Mouse (Mus musculus) embryo, embryonic 11.5 days (tissue): ENCODE data around the gene Synm.

ENCODE experiments used
- DNase-seq: peaks from one replicate; pipeline ENCODE4 v3.0.0-alpha.2; 2012; ENCODE audit warnings: low read depth, low spot score

The Synm gene

DNA sequence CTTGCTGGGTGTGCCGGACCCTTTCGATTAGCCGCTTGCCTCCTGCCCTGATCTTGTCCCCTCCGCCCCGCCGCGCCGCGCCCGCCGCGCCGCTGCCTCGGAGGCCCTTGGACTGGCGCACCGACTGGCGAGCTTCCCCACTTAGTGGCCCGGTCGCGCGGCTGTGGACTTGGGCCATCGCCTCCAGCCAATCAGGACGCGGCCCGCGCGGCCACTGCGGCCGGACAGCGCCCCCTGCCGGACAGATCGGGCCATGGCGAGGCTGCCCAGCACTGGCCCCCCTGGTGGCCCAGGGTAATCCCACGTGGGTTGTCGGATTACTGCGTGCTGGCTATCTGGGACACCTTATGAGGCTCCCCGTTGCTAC, at the start of gene Synm:
Synm (minus strand) TSS at position 114 of the 367 bp plus-strand sequence.
- peak; percentile 80 for DNase-seq

DNA sequence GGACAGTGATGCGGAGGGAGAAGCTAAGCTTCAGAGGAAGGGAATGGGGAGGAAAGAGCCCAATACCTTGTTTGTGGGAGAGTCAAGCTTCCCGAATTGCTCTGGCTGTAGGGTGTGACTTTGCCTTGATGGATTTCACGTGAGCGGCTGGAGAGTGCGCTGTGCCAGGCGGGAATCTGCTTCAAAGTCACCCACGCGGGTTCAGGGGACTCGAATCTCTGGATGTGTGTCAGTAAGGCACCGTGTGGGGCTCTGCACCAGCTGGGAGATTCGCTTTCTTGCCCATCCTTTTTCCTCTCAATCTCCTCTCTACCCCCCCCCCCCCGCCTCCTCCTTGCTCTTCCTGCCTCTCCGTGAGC, 44.3 kb upstream of the Synm start:
- DNase-seq = no peak

DNA sequence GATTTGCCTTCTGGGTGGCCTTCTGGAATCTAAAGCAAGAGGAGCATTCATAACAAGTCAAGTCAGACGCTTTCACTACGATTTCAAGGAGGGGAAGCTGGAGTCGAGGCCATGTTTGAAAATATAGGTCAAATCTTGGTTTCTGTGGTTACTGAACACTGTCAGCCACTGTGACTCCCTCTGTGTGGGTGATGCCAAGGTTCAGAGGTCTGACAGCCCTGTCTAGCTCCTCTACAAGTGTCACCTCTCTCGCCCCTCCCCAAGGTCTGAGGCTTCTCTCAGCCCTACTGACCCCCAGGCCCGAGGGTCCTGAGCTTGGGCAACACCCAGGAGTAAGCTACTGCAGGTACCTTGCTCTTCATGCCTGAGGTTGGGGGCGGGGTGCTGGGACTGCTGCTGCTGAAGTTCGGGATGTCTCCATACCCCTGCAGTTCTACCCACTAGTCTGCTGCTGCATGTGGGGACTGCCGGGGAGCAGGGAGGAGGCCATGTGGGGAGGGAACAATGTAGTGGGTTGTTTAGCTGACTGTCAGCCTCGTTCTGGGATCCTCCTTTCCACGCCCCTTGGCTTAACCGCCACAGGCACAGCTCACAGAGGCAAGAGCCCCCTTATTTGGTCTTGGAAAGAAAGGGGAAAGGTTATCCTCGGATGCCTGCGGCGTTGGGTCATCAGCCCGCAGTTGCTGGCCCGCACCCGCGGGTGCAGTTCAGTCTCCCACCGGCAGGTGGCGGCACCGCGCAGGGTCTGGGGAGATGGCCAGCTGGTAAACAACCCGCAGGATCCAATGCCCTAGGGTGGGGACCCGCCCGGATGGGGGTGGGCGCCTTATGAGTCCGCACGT, 43.7 kb upstream of the Synm start:
- DNase-seq = peak; percentile 64

DNA sequence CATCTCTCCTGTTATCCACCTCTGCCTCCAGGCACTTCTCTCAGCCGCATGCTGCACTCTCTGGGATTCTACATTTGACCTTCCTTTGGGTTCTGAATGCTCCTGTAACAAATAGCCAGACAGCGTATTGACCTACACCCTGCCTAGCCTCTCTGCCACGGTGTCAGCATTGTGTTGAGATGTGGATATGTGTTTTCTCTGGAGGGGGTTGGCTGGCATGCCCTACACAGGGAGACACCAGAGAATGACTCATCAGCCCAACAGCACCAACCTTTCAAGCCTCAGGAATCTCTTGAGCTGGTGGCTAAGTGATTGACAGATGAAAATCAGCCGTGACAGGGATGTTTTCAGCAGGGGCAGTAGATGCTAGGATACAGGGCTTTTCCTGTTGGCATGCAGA, 41.5 kb upstream of the Synm start:
- no peak for DNase-seq

DNA sequence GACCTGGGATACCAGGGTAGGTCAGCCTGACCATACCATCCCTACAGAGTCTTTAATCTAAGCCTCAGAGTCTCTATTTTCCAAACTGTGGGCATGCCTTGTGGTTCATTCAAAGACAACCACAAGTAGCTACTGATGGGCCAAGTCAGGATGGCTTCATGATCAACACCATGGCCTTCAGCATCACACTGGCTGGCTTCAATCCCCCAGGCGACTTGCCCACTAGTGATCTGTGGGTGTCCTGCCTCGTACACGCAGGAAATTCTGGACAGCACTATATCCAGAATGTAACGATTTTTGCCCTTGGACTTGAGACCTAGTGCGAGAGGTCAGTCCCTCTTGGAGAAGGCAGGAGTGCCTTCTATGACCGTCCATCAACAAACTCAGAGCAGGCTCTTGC, 41.0 kb upstream of the Synm start:
- no peak for DNase-seq

DNA sequence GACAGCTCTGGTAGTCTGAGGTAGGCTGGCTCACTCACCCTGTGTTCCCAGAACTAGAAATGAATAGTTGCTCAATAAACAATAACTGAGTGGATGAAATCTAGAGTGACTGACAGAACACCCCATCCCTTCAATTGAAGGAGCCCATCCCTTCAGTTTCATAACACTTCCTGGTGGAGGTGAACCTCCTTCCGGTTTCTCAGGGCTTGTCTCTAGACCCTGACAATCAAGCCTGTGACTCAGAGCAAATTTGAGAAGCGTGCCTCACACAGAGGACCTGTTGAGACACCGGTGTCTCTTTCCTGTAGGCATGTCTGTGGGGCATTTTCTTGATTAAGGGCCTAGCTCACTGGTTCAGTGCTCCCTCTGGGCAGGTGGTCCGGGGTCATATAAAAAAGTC, 38.9 kb upstream of the Synm start:
- no peak for DNase-seq

DNA sequence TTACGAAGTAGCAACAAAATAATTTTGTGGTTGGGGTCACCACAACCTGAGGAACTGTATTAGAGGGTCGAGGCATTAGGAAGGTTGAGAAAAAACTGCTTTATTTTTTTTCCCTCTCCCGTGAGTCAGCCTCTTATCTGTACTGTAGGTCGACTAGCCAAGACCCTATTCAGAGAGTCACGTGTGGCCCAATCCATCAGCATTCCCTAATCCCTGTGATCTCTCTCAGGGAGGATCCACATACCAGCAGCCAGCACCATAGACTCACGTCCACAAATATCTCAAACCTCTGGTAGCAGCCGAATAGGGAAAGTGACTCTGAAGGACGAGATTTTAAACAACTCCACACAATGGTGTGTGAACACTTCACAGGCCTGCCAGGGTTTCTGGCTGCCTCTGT, 37.5 kb upstream of the Synm start:
- no peak for DNase-seq

DNA sequence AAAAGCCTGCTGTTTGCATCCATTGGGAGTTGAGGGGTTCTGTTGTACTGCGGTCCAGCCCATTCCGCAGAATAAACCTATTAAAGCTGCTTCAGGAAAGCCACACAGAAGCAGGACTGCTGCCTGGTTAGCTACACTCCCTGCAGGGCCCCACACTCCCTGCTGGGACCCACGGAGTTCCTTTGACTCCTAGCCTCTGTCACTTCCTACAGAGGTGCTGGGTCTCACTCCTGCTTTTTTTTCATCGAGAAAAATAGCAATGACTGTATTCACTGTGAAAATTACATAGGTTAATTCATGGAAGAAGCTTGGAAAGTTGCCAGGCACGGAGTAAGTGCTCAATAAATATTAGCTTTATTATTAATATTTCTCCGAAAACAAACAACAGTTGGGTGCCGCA, 33.9 kb upstream of the Synm start:
- DNase-seq = no peak

DNA sequence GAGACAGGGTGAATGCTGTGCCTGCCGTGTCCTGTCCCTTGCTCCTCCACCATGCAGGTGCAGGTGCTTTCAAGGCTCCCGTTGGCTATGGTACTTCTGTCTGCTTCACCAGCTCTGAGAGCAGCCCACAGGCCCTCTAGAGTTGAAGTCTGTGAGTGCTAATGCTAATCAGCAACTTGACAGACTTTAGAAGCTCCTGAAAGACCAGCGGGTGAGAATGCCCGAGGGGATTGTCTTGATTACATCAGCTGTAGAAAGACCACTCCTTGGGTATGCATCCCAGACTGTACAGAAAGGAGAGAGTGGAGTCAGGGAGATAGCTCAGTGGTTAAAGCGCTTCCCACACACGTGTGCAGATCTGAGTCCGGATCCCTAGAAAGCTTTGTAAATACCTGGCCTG, 31.7 kb upstream of the Synm start:
- DNase-seq = no peak

DNA sequence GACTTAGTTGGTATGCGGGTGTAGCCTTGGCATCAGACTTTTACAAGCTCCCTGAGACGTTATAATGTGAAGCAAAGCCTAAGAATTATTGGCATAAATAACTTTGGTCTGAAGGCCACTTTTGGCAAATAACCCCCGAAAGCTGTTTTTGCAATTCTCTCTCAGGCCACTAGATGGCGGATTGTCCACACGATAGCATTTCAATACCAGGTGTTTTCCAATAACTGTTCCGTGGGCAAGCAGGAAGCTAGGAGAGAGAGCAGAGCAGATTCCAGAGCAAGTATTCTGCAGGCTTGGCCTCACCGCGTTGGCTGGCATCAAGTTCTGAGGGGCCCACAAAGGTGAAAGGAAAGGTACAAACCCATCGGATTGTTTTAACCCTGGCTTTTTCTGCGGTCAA, 29.2 kb upstream of the Synm start:
- peak; percentile 59 for DNase-seq

DNA sequence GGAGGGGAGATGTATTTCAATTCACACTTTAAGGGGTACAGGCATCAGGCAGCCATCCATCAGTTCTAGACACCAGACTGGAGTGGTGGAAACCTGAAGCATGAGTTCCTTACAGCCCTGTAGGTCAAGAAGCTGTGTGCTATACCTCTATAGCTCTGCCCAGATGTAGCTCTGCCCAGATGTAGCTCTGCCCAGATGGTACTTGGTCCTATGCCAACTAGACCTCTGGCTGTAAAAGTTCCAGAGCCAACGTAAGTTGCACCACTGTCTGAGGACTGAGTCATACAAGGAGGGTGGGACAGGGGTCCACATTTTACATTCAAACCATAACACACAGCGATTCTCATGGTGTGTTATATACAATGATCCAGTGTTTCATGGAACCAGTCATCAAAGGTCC, 28.3 kb upstream of the Synm start:
- DNase-seq = no peak

DNA sequence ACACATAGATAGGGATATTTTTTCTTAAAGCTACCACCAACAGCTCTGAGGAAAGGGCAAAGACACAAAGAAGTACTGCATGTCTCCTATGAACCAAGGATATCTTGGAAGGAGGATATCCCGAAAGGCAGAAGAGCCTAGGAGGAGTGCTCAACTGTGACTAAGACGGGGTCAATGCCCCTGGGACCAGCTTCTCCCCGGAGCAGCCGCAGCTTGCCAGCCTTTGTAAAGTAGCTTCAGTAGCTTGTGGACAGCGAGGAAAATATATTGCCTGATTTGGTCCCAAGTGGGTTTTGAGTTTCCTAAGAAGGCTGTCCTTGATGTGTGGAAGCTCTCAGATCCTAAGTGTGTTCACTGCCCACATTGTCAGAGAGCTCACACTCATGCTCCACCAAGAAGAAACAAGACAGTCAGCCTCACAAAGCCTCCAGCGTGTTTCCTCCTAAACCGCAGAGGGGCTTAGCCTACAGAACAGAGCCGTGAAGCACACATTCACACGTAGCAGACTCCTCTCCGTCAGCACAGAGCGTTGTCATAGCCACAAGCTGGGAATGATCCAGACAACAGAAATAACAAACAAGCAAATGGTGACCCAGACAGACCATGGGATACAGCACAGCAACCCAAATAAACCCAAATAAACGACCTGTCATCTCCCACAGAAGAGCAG, 17.2 kb upstream of the Synm start:
- DNase-seq = no peak

DNA sequence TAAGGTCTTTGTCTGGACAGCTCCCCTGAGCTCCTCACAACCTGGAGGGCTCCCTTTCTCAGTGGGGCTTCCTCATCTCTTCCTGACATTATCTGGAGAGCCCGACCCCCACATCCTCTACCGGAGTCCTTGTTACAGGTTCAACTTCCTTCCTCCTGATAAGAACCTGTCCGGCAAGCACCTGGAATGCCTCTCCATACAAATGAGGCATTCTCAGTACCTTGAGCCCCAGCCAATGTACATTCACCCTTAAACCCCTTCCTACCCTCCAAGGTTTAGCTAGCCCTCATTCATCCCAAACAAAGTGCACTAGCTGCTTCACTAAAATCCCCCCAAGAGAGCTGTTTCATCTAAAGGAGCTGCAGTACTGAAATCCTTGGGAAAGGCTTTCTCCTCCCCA, 16.1 kb upstream of the Synm start:
- DNase-seq = no peak

DNA sequence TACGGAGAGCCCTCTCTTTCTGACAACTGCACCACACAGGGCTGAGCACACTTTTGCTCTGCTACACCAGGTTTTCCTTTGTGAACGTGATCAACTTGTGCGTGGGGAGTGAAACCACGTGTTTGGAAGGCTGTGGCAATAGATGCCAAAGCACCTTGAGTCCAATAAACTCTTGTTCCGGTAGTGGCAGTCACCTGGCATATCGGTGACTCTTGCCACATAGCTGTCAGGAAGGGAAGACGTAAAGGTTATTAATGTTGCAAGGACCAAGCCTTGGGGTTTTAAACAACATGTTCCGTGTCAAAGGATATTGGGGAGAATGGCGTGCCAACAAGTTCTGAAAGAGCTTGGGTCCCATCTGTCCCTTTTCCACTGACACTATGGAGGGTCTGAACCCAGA, 12.7 kb upstream of the Synm start:
- no peak for DNase-seq

DNA sequence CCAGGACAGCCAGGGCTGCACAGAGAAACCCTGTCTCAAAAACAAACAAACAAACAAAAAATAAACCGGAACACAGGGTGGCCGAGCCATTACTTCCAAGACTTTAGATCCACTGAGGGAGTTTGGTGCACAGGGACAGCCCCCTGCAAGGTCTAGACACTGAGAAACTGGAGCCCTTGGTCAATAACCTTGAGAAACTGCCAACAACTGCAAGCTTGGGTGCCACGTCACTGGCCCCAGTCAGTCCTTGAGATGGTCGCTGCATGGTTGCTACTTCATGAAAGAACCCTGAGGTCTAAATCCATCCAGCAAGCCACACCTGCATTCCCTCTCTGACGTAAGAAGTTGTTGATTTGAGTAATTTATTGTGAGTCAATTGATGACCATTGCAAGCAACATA, 9.9 kb upstream of the Synm start:
- no peak for DNase-seq

DNA sequence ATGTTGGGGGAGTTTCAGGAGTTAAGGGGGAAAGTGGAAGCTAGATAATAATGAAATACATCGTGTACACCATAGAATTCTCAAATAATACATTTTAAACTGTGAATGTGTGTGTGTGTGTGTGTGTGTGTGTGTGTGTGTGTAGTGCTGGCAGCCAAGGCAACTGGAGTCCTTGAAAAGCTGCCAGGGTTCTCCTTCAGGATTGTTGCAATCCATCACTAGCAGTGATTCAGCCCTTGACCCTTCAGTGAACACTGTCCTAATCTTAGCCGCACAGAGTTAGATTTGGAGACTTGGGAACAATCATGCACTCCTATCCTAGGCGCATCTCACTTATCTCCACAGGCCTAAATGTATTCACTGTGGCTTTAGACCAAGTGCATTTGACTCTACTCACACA, 8.6 kb upstream of the Synm start:
- no peak for DNase-seq

DNA sequence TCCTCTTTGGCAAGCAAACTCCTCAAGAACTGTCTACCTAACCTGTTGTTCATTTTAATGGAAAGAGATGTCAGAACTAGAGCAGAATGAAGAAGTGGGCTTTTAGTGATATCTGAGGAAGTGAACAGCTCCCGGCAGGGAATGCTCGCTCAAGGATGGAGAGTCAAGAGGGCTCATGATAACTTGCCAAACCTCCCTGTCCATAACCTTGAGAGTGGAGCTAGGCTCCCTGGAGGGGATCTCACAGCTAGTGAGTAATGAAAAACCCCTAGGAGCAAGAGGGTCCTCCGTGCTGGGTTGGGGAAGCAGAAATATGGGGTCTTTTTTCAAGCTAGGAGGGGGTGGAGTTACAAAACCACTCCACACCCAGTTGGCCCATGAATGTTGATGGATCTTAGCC, 4.1 kb upstream of the Synm start:
- DNase-seq = no peak

DNA sequence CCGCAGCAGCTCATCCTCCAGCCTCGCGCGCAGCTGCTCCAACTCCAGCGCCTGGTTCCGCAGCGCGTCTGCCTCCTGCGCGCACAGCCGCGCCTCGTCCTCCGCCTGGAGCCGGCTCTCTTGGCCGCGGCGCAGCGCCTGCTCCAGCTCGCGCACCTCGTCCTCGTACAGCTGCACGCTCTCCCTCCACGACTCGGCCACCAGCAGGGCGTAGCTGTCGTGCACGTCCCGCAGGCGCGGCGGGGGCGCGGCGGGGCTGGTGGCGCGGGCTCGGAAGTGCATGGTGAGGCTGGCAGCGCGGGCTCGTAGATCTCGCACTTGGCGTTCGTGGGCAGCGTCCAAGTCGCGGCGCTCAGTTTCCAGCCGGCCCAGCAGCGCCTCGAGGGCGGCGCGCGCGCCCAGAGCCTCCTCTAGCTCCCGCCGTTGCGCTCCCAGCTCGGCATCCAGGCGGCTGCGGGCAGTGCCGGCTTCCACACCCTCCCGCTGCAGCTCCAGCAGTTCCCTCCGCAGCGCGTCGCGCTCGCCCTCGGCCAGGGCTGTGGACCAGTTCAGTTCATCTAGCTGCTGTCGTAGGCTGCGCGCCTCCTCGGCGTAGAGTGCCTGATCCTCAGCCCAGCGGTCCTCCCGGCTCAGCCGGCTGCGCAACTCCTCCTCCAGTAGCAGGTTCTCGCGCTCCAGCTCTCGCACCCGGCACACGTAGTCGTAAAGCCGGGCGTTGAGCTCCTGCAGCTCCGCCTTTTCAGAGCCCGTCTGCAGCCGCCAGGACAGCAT, 499 bp downstream of the Synm start:
- DNase-seq = peak; percentile 66

DNA sequence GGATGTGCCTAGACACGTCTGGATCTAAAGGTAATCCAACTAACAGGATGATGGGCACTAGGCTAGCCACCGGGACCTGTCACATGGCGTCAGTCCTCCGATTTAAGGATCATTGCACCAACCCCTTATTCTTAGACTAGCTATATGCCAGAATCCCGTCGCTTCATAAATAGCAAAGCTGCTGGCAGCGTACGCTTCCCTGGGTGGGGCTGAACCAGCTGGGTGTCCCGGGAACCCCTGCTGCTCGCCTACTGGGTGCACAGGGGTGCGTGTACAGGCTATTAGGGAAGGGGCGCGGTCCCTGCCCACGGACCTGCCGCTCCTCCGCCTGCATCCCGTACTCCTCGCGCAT, 1.1 kb downstream of the Synm start:
- no peak for DNase-seq

DNA sequence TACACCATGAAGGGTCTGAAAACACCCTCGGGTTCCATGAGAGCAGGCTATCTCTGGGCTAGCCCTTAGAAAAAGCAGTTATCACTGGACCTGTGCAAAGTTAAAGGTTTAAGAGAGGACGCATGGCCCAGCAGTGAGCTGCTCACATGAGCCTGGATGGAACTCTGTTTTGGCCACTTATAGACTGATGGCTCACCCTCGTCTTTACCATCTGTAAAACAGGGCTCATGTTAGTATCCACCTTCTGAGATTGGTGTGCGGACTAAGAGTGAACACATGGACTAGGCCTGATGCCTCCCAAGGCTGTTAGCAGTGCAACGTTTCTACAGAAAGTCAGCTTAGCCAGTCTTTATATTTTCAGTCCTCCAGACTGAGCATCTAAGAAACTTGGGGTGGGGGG, 2.9 kb downstream of the Synm start:
- no peak for DNase-seq

DNA sequence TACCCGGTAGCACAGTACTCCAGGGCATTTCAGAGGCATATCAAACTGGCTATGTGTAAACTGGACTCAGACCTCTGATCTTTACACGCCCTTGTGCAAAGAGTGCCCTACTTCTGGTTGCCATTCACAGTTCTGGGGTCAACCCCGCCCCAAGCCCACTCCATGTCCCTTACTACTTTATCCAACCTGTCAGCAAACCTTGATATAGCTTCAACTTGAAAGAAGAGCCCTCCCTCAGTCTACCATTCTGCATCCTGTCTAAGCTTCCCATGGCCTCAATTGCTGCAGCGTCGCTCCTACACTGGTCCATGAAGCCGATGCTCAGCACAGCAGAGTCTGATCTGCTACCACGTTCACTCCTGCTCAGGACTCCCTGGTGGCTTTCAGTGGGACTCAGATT, 4.2 kb downstream of the Synm start:
- no peak for DNase-seq

DNA sequence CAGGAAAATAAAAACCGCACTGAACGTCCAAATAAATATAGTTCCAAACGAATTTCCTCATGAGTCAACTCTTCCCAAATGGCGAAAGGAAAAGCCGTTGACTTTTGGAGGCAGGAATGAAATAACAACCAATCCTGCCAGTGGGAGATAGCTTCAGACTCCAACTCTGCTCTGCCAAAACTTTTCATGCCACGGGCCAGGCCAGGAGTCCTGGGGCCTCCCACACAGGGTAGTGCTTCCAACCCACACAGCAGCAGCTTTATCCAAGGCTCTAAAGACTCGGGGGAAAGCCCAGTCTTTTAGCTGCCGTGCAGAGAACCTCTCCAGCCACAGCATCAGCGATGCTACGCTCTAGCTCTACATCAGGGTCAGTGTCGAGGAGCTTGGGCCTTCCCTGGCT, 4.9 kb downstream of the Synm start:
- no peak for DNase-seq
